Mouse (Mus musculus): Measurements from ENCODE around the gene Cyp2c55.

Gene Cyp2c55

GRCm38 (mm10) chr19:39006715-39007114, at the start of gene Cyp2c55:
Cyp2c55 (plus strand) TSS chr19:39007019.
- no peak for DNase-seq

DNA sequence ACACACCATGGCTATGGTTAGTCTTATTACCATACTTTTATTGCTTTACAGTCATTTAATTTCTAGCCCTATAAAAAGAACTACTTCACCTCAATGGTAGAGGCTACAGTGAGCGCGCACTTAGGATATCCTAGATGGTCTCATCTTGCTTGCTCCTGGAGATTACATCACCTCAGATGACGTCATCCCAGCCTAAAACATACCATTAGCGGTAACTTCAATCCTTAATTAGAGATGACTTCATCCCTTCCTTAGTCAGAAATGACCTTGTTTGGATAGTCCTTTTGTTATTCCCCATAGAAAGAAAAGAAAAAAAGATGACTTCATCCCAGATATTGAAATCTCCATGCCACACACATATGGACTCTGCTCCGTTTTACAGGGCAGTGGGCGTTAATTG, 36.1 kb upstream of the Cyp2c55 start:
- no peak for DNase-seq

DNA sequence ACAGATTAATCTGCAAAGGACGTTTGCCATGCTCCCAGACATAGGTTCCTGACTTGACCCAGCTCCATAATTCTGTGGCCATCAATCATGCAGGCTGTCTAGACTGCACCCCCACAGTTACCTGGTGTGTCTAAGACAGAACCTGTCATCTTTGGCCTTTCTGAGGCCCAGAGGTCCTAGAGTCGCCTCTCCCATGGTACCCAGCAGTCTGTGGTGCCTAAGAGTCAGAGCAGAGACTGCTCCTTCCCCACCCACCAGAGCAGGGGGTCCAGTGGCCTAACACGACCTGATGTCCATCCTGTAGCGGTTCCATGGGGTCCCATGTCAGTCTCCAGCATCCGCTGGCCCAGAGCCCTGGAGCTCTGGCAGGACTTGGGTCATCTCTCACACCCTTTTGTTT, 34.2 kb upstream of the Cyp2c55 start:
- no peak for DNase-seq

DNA sequence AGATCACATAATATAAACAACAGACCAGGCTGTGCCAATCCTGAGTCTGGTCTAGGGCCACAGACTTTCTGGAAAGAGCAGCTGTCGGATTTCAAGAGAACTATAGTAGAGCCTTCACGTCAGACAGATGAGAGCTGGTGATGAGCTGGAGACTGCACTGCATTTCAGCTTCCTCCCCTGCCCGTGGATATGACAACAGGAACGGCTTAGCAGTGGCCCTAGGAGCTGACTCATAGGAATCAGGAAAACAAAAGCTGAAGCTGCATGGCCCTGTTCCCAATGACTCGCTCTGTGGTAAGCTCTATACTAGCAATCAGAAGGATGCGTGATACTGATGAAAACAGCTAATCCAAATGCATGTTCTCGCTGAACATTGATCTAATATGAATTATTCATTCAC, 33.2 kb upstream of the Cyp2c55 start:
- no peak for DNase-seq

- DNase-seq, result no peak
Measured at GRCm38 (mm10) chr19:38976269-38976668, 30.6 kb upstream of the Cyp2c55 start.

GRCm38 (mm10) chr19:38981966-38982365, 24.9 kb upstream of the Cyp2c55 start:
- DNase-seq, result peak; percentile 70

GRCm38 (mm10) chr19:38998248-38998647, 8.6 kb upstream of the Cyp2c55 start:
- no peak for DNase-seq

DNA sequence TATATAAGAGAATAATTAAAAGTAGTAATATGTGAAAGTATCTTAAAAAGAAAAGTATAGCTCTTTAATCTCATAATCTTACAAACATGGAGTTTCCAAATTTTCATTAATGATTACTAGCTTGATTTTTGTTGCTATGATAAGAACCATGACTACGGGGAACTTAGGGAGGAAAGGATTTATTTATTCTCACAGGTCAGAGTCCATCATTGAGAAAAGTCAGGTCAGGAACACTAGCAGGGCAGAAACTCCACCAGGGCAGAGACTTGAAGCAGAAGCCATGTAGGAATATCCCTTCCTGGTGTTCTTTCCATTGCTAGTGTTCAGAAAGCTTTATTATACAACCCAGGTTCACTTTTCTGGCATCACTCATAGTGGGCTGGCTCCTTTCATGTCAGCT, 8.1 kb upstream of the Cyp2c55 start:
- no peak for DNase-seq

GRCm38 (mm10) chr19:39005132-39005531, 1.7 kb upstream of the Cyp2c55 start:
- no peak for DNase-seq

GRCm38 (mm10) chr19:39057928-39058327, 51.1 kb downstream of the Cyp2c55 start:
- DNase-seq, result no peak

- DNase-seq, result no peak
Measured at GRCm38 (mm10) chr19:39060719-39061118, 53.9 kb downstream of the Cyp2c55 start, which contains the start of gene Cyp2c65. Cyp2c65 (plus strand) TSS chr19:39061015.

All from thymus, postnatal 14 days (tissue).